Mouse (Mus musculus) lung, adult 2 months (tissue): ENCODE data around the gene Tom1.

Source experiments
- CTCF ChIP-seq: fragments of 200-500 bp; IDR thresholded peaks from 2 replicates; pipeline ENCODE4 v1.5.1; 2011; ENCODE audit warnings: mild to moderate bottlenecking, low read length, control low read depth; ENCODE audit not compliant: insufficient read depth
- POLR2A ChIP-seq: fragments of 200-500 bp; IDR thresholded peaks from 2 replicates; pipeline ENCODE4 v1.6.1; 2011; ENCODE audit warnings: low read depth, mild to moderate bottlenecking, control low read depth, low read length, borderline replicate concordance; ENCODE audit errors: extremely low read depth

DNA sequence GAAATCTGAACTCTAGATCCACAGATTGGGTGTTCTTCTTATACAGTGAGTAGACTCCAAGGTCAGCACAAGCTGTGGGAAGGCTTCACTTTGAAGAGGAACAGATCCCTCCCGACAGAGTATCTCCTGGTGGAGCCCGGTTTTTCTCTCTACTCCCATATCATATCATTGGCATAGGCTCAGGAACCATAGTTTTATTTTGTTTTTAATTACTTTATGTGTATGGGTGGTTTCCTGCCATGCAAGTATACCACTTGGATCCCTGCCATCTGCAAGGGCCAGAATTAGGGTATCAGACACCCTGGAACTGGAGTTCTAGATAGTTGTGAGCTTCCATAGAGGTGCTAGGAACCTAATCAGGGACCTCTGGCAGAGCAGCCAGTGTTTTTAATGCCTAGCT is 24.7 kb upstream of the Tom1 start:
- no peak for TF ChIP-seq CTCF
- no peak for TF ChIP-seq POLR2A
